Mouse (Mus musculus) urinary bladder, postnatal 14 days (tissue): ENCODE data around the gene Tmem132e.

Source experiments
- DNase-seq: peaks from one replicate; pipeline ENCODE4 v3.0.0; 2021; ENCODE audit warnings: low spot score

The Tmem132e gene

DNA sequence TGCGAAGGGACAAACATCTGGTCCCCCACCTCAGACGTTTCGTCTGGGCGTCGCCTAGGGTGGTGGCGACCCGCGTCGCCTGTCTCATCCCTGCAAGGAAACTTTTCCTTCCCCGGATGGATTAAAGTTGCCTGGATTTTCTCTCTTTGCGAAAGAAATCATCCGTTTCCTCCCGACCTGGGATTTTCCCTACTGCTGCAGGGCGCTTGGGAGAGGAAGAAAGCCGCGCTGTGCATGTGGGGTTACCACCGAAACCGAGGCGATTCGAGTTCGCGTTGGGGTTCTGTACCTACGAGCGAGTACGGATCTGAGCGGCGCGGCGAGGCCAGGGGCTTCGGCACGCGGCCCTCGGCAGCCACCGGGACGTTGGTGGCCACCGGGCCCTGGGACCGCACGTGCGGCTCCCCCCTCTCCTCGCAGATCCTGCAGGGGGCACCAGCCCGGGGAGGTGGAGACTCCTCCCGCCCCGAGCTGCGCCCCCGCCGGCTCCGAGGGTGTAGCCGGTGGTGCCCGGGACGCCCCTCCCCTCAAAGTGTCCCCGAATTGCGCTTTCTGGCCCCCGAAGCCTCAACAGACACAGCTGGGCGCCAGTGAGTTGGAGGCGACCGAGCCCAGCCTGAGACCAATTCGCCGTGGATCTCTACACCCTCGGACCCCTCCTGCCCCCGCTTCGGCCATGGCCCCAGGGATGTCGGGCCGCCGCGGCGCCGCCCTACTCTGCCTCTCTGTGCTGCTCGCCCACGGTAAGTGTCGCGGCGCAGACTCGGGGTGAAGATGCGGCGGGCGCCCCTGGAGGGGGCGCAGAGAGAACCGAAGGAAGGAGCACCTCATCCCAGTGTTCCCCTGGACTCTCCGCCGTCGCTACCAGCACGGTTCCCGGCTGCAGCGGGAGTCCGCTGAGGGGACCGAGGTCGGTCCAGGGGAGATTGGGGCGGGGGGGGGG, at the start of gene Tmem132e:
Tmem132e (plus strand) TSS at position 530 of the 943 bp plus-strand sequence.
- no peak for DNase-seq

DNA sequence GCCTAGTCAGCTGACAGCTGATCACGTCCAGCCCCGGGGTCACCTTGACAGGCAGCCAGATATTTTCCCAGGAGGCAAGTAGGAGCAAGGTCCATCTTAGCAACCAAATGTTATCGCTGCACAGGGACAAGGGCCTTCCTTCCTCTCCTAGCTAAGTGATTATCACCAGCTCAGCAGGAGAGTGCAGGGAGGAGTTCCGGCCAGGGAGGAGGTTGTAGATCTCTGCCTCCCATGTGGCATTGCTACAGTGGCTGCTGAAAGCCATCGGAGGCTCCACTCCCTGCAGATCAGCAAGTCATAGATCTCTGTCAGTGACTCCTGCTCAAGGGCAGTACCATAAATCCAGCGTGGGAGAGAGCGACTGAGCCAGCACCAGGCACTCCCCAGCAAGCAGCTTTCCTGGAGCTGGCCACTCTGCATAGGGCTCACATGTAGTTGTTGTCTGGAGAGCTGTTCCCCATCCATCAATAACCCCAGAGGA, 48.7 kb upstream of the Tmem132e start:
- DNase-seq, result no peak

DNA sequence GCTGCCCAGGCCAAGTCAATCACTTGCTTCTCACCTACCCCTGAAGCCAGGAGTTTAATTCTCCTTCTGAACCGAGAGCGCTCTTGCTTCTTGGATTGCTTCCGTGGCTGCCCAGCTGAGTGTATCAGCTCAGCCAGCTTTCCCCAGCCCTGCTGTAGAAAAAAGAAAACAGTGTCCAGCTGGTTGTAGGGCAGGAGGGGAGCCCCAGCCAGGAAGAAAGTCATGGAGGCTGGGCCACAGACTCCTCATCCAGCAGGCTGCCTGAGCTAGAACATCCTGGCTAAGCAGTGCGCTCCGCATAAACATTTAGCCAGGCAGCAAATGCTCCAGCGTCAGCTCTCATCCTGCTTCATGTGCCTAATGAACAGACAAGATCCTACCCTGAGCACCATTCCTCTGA, 48.3 kb upstream of the Tmem132e start:
- DNase-seq, result no peak

DNA sequence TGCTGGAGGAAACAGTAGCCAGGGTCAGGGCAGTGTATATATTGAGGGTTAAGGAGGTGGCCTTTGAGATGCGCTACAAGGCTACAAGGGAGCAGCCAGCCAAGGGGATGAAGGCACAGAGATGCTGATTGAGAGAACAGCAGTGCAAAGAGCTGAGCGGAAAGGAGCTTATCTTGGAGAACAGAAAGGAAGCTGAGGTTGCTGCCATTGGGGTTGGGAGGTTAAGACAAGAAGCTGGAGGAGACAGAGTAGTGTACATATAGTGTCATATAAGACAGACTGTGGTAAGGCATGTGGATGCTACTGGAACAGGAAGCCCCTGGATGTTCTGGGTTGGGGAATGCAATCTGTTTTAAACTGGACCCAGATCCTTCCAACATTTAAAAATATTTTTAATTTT, 47.8 kb upstream of the Tmem132e start:
- no peak for DNase-seq

DNA sequence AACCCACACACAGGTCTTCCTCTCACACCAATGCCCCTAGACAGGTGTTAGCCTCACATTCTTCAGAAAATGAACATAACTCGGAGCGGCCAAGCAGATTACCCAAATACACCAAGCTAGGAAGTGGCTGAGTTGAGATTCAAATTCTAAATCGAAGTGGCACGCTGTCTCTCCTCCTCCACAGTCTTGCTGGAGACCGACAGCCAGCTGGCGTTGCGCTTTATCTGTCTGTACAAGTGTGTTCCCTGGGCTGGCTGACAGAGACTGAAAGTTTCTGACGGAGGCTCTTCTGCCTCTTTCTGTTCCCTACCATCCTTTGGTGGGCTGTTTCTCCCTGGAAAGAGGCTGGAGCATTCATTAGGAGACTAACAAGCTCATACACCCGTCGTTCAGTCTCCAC, 37.7 kb upstream of the Tmem132e start:
- no peak for DNase-seq

GRCm38 (mm10) chr11:82370151-82370550, 18.5 kb upstream of the Tmem132e start:
- no peak for DNase-seq

DNA sequence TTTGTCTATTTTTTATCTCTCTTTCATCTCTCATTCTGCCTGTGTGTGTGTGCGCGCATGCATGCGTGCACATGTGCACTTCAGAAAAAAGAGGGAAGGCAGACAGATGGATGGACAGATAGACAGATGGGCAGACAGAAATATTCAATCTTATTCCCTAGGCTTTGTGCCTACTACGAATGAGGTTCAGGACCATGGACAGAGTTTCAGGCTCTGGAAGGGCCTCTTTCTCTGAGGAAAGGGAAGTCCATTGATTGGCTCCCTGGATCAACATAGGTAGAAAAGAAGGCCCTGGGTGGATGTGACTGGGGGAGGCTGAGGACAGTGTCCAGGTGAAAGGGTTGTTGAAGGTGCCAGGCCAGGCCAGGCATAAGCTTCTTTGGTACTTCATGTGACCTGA, 17.1 kb upstream of the Tmem132e start:
- DNase-seq, result peak; percentile 25

- DNase-seq, result no peak
Measured at GRCm38 (mm10) chr11:82380606-82381202, 8.0 kb upstream of the Tmem132e start.

- peak; percentile 19 for DNase-seq
Measured at GRCm38 (mm10) chr11:82386970-82387540, 1.6 kb upstream of the Tmem132e start.

- DNase-seq, result no peak
Measured at GRCm38 (mm10) chr11:82387711-82388341, 874 bp upstream of the Tmem132e start.

- no peak for DNase-seq
Measured at GRCm38 (mm10) chr11:82389396-82390291, 944 bp downstream of the Tmem132e start.

DNA sequence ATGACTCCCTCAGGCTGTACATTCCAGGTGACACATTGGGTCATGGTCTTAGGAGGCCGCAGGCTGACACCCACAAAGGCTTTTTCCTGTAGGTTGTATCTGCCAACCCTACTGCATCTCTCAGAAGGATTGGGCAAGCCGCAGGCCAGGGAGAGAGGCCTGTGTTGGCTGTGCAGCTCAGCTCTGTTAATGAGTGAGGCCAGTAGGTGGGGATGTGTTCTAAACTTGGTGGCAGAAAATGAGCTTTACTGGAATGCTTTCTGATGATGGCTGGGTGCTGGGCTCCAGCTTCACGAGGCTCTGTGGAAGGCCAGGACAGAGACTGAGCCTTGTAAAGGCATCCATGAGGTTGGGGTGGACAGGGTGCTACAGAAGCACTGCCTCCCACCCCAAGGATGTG, 3.6 kb downstream of the Tmem132e start:
- no peak for DNase-seq

GRCm38 (mm10) chr11:82399621-82400020, 10.9 kb downstream of the Tmem132e start:
- DNase-seq, result peak; percentile 27

- DNase-seq, result no peak
Measured at GRCm38 (mm10) chr11:82405641-82406040, 16.9 kb downstream of the Tmem132e start.

GRCm38 (mm10) chr11:82406358-82407221, 17.9 kb downstream of the Tmem132e start:
- no peak for DNase-seq

DNA sequence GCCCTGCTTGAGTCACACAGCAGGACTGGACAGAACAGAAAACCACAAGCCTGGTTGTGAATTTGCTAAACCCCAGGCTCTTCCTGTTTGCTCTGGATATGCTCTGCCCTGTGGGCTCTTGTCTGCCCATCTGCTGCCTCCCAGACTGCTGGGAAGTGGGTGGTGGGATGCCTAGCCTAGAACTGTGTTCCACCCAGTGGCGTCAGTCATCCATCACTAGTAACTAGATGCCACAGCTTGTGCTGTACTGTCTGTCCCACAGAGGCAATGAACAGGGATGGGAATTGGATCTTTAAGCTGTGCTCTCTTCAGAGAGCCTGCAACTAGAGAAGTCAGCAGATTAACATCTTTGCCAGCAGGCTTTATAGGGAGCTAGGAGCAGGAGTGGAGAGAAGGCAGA, 23.8 kb downstream of the Tmem132e start:
- DNase-seq, result no peak

- DNase-seq, result no peak
Measured at GRCm38 (mm10) chr11:82418337-82419041, 29.8 kb downstream of the Tmem132e start.

- no peak for DNase-seq
Measured at GRCm38 (mm10) chr11:82421909-82422308, 33.2 kb downstream of the Tmem132e start.

DNA sequence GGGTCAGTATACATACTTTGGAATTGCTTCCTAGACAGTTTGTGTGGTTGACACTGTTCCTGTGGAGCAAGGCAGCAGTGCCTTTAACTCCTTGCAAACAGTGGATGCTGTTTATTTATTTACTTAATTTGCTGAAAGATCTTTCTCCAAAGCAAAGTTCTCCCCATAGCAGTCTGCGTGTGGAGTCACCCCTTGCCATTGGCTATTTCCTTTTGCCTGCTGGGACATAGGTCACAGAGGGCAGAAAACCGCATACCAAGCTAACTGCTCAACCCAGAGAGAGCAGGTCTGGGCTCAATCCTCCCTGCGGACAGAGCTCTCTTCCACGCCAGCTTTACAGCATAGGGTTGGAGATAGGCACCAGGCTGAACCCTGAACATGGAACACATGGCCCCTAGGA, 34.8 kb downstream of the Tmem132e start:
- DNase-seq, result no peak

DNA sequence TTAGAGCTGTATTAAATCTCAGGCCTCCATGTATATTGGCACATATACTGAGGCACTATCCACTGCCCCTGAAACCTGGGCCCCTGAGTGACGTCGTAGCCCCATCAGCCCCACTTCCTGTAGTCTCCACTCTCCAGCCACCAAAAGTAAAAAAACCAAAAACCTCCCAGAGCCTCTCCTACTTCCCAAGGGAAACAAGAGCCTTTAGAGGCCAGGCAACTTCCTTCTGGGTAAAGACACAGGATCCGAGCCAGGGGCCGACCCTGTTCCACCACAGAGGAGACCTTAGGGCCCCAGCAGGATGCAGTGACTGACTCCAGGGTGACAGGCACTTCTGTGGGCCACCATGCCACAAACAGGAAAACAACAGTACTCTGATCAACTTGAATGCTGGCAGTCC, 40.1 kb downstream of the Tmem132e start:
- DNase-seq, result no peak
